Mouse (Mus musculus): ENCODE data around the gene Fat3. TPM values are rescaled to one million over a fixed set of nuclear protein-coding genes. Genes with fewer than 3 reads are reported as not detected.

Gene Fat3
- polyA plus RNA-seq, 1 experiment from 2014 or later = 6.5 TPM

DNA sequence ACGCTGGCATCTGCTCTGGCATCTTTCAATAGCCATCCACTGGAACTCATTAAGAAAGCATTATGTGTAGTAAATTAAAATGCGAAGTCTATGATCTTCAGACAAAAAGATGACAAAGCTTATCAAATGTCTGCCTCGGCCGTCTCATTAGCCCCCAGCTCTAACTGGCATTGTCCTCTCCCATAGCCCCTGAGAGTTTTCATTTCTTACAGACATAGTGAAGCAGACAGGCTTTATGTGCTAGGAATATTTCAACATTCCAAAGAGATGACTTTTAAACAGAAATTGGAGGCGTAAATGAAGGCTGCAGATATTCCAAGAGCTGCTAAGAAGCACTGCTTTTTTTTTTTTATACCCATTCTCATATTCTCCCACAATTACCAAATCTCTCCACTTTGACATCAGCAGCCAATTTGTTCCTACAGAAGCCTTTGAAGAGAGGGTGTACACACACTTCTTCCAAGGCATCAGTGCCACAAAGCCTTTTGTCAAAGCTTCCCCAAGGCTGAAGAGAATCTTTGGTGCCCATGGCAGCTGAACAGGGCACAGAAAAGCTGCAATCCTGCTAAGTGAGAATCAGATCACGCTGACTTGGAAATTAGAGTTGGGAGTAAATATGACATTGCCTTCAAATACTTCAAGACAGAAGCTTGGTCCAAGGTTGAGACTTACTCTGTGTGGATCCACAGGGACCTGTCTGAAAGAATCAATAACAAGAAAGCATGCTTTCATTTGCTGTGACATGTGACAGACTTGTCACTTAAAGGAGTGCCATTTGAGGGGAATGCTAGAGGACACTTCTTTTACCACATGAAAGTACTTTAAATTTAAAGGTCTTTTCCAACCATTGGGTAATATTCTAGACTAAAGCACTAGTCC, 206.9 kb downstream of the Fat3 start:
- no peaks in the 10 kb centered on the region for H3K27me3 ChIP-seq (ENCODE audit: insufficient read depth, poor library complexity, severe bottlenecking)
- no peak for DNase-seq (ENCODE audit: low spot score)
- 0 out of 2 replicates have a peak, but pooled peaks cover 5% of the 10 kb centered on the region for H3K4me1 ChIP-seq (replicated peaks)
- WGBS = 78% methylated on average over 6 of the region's 6 CpGs
- H3K27ac ChIP-seq = no peak overlapping the region
- H3K4me3 ChIP-seq = no peak overlapping the region
- H3K9me3 ChIP-seq = no peaks in the 10 kb centered on the region
- H3K36me3 ChIP-seq = no peaks in the 10 kb centered on the region

DNA sequence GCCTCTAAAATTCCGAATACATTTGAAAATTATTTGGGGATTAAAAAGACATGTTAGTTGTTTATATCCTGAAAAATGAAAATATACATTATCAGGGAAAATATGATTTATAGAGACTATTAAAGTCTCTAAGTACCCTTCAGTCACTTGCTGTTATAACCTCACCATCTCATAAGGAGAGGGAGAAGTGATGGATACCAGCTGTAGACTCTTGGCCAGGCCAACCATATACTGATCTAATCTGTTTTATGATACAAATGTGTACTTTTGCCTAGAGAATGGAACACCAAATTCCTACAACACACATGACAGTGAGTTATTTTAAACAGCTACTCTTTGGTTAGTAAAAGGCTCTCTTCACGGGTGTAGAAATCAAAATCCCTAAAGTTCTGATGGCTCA, 208.6 kb downstream of the Fat3 start:
- H3K36me3 ChIP-seq = no peaks in the 10 kb centered on the region
- no peaks in the 10 kb centered on the region for H3K9me3 ChIP-seq
- no peak overlapping the region for H3K27ac ChIP-seq
- no peaks in the 10 kb centered on the region for H3K27me3 ChIP-seq (ENCODE audit: insufficient read depth, poor library complexity, severe bottlenecking)
- 88% methylated on average over 2 of the region's 2 CpGs for WGBS
- no peak for DNase-seq (ENCODE audit: low spot score)
- 0 out of 2 replicates have a peak, but pooled peaks cover 5% of the 10 kb centered on the region for H3K4me1 ChIP-seq (replicated peaks)
- no peak overlapping the region for H3K4me3 ChIP-seq

DNA sequence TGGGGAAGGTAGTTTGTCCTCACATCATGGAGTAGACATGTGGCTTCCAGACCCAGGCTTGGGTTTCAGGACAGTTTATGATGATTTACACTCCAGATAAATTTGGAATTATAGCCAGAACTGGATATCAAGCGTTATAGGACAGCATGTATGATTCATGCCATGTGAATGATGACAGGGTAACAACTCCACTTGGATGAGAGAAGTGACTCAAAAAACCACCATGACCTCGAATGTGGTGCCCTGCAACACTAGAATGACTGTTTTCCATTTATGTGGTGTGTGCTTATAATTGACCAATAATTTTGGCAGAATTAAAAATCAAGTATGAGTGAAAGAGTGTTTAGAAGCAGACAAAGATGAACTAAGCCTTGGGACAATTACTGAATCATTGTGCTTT, 210.2 kb downstream of the Fat3 start:
- DNase-seq (ENCODE audit: low spot score) = no peak
- no peaks in the 10 kb centered on the region for H3K36me3 ChIP-seq
- H3K27me3 ChIP-seq (ENCODE audit: insufficient read depth, poor library complexity, severe bottlenecking) = no peaks in the 10 kb centered on the region
- no peaks in the 10 kb centered on the region for H3K9me3 ChIP-seq
- H3K4me3 ChIP-seq = no peak overlapping the region
- H3K27ac ChIP-seq = no peak overlapping the region
- 0 out of 2 replicates have a peak, but pooled peaks cover 5% of the 10 kb centered on the region for H3K4me1 ChIP-seq (replicated peaks)
- 84% methylated on average over 2 of the region's 2 CpGs for WGBS

DNA sequence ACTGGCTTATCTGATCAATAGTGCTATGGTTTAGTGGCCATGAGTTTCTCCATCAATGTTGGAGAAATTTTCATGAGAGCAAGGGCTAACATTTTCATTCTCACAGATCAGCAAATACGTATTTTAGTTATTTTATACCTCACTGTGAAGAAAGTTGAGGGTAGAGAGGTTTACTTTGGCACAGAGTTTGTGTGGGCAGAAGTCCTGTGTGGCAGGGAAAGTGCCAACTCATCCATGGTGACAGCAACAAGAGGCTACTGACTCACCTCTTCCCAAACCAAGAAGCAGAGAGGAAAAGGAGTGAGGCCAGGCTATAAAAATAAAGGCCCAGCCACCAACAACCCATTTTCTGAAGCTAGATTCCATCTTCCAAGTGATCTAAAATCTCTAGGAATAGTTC, 218.1 kb downstream of the Fat3 start:
- Histone ChIP-seq H3K36me3 (no peaks in the 10 kb centered on the region), H3K4me3 (no peak overlapping the region), H3K4me1 (replicated peaks) (no peaks in the 10 kb centered on the region), H3K27ac (no peak overlapping the region), H3K27me3 (ENCODE audit: insufficient read depth, poor library complexity, severe bottlenecking) (no peaks in the 10 kb centered on the region), H3K9me3 (no peaks in the 10 kb centered on the region)
- 84% methylated on average over 1 of the region's 1 CpGs for WGBS
- no peak for DNase-seq (ENCODE audit: low spot score)

DNA sequence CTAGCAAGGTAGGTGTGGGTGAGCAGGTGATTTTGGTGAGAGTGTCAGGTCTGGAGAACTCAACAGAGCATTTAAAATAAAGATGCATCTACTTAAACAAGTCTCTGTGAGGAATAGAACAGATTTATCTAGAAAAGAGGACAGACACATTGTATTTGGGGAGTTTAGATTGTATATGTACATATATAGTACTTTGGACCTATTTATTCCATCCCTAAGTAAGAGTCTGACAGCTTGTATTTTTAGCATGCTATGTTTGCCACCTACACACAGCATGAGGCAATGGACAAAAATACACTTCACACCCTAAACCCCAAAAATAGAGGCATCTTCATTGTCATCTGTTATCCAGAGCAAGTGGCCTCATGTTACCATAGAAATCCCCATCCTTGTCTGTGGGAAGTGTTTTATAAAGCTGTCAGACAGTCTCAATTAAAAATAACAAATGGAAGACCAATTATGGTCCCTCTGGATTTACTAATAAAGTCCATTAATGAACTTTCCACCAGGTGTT, 218.7 kb downstream of the Fat3 start:
- no peak overlapping the region for H3K4me3 ChIP-seq
- H3K4me1 ChIP-seq (replicated peaks) = no peaks in the 10 kb centered on the region
- no peak overlapping the region for H3K27ac ChIP-seq
- H3K9me3 ChIP-seq = no peaks in the 10 kb centered on the region
- no peaks in the 10 kb centered on the region for H3K36me3 ChIP-seq
- no peak for DNase-seq (ENCODE audit: low spot score)
- H3K27me3 ChIP-seq (ENCODE audit: insufficient read depth, poor library complexity, severe bottlenecking) = no peaks in the 10 kb centered on the region

DNA sequence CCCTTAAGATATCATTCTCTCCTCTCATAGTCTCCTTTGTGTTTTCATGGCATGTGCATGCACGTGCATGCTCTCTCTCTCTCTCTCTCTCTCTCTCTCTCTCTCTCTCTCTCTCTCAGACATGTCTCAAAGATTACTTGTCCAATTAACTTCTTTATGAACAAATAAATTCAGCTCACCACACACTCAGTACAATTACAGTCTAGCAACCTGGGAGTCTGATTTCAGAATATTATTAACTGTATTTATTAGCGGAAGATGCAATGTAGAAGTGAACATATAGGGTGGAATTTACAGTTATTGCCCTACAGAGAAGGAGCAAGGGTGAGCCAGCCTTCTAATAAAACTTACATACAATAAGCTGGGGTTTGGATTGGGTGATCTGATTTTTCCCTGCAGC, 225.5 kb downstream of the Fat3 start:
- Histone ChIP-seq H3K9me3 (no peaks in the 10 kb centered on the region), H3K36me3 (no peaks in the 10 kb centered on the region), H3K27ac (no peak overlapping the region), H3K27me3 (ENCODE audit: insufficient read depth, poor library complexity, severe bottlenecking) (no peaks in the 10 kb centered on the region), H3K4me3 (no peak overlapping the region), H3K4me1 (replicated peaks) (no peaks in the 10 kb centered on the region)
- no peak for DNase-seq (ENCODE audit: low spot score)
- WGBS = 71% methylated on average over 2 of the region's 2 CpGs

DNA sequence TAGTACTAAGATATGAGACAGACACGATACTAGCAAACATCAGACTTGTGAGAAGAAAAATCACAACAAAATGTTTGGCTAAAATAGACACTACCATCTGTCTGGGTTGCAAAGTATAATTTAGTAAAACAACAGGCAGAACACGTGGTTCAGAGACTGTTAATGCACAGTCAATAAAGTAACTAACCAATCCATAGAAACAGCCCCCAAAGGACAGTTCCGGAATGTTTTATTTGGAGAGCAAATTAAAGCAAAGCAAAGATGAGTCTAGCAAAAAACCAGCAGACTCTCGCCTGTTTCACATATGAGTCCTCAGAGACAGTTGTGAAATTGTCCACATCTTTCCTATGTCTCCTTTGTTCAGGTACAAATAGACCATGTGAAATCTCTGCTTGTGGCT, 227.0 kb downstream of the Fat3 start:
- H3K4me3 ChIP-seq = no peak overlapping the region
- H3K27me3 ChIP-seq (ENCODE audit: insufficient read depth, poor library complexity, severe bottlenecking) = no peaks in the 10 kb centered on the region
- H3K27ac ChIP-seq = no peak overlapping the region
- no peak for DNase-seq (ENCODE audit: low spot score)
- H3K4me1 ChIP-seq (replicated peaks) = no peaks in the 10 kb centered on the region
- H3K9me3 ChIP-seq = no peaks in the 10 kb centered on the region
- WGBS = 90% methylated on average over 4 of the region's 4 CpGs
- H3K36me3 ChIP-seq = no peaks in the 10 kb centered on the region

DNA sequence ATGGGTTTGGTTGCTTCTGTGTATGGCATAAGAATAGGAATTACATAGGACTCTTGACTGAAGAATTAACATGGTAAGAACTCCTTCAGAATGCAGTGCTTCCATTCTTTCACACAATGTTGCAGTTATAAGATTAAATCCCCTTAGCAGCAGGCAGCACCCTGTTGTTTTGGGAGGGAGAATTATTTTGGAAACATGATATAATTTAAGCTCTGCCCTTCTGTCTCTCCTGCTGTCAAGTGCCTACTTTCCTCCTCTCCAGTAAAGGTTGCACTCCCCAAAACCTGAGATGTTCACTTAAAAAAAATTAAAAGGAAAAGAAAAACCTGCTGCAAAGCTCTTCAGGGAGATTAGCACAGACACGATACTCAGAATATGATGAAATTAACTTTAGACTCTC, 228.3 kb downstream of the Fat3 start:
- no peak overlapping the region for H3K4me3 ChIP-seq
- H3K9me3 ChIP-seq = no peaks in the 10 kb centered on the region
- 87% methylated on average over 1 of the region's 1 CpGs for WGBS
- H3K27ac ChIP-seq = no peak overlapping the region
- no peaks in the 10 kb centered on the region for H3K27me3 ChIP-seq (ENCODE audit: insufficient read depth, poor library complexity, severe bottlenecking)
- H3K4me1 ChIP-seq (replicated peaks) = no peaks in the 10 kb centered on the region
- H3K36me3 ChIP-seq = no peaks in the 10 kb centered on the region
- DNase-seq (ENCODE audit: low spot score) = no peak

DNA sequence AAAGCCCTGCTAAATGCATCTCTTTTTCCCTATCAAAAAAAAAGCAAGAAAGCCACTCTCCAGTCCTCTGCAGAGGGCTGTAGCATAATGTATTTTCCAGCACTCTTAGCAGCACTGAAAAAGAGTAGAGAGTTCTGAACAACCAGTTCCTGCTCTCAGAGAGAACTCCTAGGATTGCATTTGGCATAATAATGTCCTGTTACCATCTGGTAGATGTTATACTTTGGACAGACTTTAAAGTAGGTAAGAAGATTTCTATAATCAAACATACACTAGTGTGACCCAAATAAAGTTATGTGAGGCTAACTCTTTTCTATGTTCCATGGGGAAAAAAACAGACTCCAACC, 230.3 kb downstream of the Fat3 start:
- Histone ChIP-seq H3K9me3 (no peaks in the 10 kb centered on the region), H3K36me3 (no peaks in the 10 kb centered on the region), H3K27ac (no peak overlapping the region), H3K4me3 (no peak overlapping the region), H3K4me1 (replicated peaks) (no peaks in the 10 kb centered on the region), H3K27me3 (ENCODE audit: insufficient read depth, poor library complexity, severe bottlenecking) (no peaks in the 10 kb centered on the region)
- no peak for DNase-seq (ENCODE audit: low spot score)

DNA sequence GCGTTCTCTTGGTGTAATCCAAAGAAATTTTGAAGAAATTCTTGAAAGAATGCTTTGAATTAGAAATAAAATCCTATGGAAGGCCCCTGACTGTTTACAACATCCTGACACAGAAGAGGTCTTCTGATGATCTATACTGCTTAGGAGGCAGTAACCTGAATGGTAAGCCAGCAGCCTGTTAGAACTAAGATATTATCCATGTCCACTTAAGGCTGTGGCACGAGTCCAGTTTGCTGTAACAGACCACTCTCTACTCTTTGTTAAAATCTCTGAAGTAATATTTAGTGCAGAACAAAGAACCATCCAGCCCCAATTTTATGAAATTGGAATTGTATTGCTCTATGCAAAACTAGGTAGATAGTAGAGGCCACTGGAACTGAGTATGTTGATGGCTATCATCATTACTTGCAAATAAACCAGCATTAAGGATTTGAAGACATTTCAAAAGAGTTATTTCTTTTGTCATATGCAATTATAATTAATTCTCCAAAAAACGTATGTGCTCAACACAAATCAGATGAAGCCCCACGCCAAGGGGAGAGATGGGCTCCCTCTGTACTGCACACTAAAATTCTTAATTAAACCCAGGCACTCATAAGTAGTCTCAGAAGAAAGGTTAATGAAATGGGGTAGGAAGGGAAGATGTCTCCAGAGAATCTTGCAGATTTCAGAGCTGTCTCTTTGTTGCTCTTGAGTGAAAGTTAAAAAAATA, 230.9 kb downstream of the Fat3 start:
- no peaks in the 10 kb centered on the region for H3K4me1 ChIP-seq (replicated peaks)
- no peak for DNase-seq (ENCODE audit: low spot score)
- 81% methylated on average over 4 of the region's 4 CpGs for WGBS

DNA sequence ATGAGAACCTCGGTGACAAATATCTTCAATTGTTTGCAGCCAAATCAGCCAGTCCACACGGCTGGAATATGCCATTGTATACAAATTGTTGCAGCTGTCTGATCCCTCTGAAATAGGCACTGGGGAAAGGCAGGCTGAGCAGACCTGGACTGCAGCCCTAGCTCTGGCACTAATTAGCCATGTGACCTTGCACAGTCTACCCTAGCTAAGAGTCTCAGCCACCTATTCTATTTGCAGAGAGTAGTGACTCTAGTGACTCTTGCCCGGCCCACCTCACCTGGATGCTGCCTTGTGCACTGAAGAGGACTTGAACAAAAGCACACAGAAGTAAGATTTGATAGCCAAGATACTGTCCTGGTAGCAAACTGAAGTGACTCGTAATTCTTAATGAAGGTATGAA, 235.6 kb downstream of the Fat3 start:
- Histone ChIP-seq H3K9me3 (no peaks in the 10 kb centered on the region), H3K27me3 (ENCODE audit: insufficient read depth, poor library complexity, severe bottlenecking) (no peaks in the 10 kb centered on the region), H3K4me1 (replicated peaks) (no peaks in the 10 kb centered on the region), H3K4me3 (no peak overlapping the region), H3K36me3 (no peaks in the 10 kb centered on the region), H3K27ac (no peak overlapping the region)
- no peak for DNase-seq (ENCODE audit: low spot score)
- 83% methylated on average over 4 of the region's 4 CpGs for WGBS

More for the DNA sequence above, 230.9 kb downstream of the Fat3 start:
- no peak overlapping the region for H3K4me3 ChIP-seq
- H3K27me3 ChIP-seq (ENCODE audit: insufficient read depth, poor library complexity, severe bottlenecking) = no peaks in the 10 kb centered on the region
- H3K9me3 ChIP-seq = no peaks in the 10 kb centered on the region
- no peak overlapping the region for H3K27ac ChIP-seq
- no peaks in the 10 kb centered on the region for H3K36me3 ChIP-seq

DNA sequence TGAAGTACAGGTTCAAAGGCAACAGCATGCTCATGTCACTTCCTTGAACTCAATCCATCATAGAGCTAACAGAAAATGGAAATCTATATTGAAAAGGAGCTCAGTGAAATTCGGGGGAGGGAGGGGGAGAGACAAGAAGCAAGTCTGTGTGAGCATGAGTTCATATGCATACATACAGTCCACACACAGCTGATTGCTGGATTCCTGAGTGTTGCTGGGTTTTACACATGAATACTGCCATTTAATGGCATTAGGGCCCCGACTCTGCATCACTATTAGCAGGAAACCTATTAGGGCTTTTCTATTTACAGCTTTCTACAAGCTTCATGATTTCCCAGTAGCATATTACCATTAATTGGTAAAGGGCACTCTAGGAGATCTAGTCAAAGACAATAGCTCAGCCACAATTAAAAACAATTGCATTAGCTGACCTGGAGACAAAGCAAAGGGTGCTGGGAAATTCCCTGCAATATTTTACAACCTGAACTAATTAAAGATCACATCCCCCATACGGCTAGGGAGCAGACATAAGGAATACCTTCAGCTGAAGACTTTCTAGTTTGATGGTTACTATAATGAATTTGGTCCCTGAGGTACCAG, 243.7 kb downstream of the Fat3 start:
- H3K27ac ChIP-seq = no peak overlapping the region
- 59% methylated on average over 3 of the region's 3 CpGs for WGBS

More for the DNA sequence above, 243.7 kb downstream of the Fat3 start:
- Histone ChIP-seq H3K4me3 (no peak overlapping the region), H3K36me3 (no peaks in the 10 kb centered on the region), H3K27me3 (ENCODE audit: insufficient read depth, poor library complexity, severe bottlenecking) (no peaks in the 10 kb centered on the region), H3K9me3 (no peaks in the 10 kb centered on the region), H3K4me1 (replicated peaks) (peaks cover 17% of the 10 kb centered on the region)
- DNase-seq (ENCODE audit: low spot score) = no peak

Measured in hindbrain, embryonic 10.5 days (tissue).